Mouse (Mus musculus): ENCODE results near the gene Crtc1.

Gene Crtc1

GRCm38 (mm10) chr8:70347860-70348420 lies 91.4 kb downstream of the Crtc1 start:
- no peak for DNase-seq (ENCODE audit: low spot score)

DNA sequence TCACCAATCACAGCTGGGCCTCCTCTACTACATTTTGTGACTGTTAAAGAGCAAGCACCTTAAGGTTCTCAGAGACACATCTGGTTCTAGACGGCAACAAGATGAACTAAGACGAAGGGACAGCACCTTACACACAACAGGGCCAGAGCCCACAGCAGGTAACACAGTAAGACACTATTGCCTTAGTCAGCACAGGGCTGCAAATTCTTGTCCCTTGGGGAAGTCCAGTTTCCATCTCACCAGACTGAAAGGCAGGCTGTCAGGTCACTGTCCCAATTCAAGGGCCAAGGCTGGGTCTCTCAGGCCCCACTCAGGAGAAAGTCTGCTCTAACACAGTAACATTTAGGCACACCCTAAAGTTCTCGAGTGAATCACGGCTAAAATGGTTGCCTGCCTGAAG lies 91.9 kb downstream of the Crtc1 start:
- no peak for DNase-seq (ENCODE audit: low spot score)

DNA sequence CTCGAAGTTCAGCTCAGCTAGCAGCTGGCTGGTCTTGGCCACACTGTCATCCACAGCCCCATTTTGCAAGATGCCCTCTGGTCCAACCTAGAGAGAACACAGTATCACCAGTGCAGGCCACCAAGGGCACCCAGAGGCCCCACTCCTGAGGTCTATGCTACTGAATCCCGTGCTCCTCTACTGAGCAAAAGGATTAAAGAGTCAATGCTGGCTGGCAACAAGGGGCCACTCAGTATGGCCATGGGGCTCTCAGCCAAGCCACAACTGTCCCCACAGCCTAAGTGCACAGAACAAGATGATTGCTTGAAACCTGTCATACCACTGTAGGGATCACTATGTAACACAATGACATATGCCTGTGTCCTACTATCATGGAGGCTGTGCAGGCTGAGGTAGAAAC lies 95.1 kb downstream of the Crtc1 start:
- DNase-seq (ENCODE audit: low spot score) = no peak

- peak; percentile 66 for DNase-seq (ENCODE audit: low spot score)
Observed at GRCm38 (mm10) chr8:70343696-70344095, 95.7 kb downstream of the Crtc1 start.

- no peak for DNase-seq (ENCODE audit: low spot score)
Observed at GRCm38 (mm10) chr8:70343076-70343475, 96.3 kb downstream of the Crtc1 start.

GRCm38 (mm10) chr8:70342007-70342406 lies 97.4 kb downstream of the Crtc1 start:
- DNase-seq (ENCODE audit: low spot score) = no peak

DNA sequence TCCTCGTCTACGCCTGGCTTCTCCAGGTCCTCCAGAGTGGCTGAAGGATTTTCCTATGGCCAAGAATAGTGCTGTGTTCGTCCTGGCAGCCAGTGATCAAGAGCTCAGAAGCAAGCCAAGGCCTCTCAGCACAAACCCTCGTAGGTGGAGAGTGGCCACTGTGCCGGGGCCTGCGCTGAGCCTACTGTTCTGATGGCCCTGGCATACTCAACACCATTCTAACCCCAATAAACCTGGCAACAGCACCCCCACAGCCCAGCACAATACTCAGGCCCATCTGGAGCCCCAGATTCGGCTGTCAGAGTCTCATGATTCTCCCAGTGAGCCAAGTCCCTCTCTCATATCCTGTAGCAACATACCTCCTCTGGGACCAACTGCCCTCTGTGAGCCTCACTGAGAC lies 98.7 kb downstream of the Crtc1 start:
- no peak for DNase-seq (ENCODE audit: low spot score)

- DNase-seq (ENCODE audit: low spot score) = no peak
Observed at GRCm38 (mm10) chr8:70338931-70339330, 100.4 kb downstream of the Crtc1 start.

DNA sequence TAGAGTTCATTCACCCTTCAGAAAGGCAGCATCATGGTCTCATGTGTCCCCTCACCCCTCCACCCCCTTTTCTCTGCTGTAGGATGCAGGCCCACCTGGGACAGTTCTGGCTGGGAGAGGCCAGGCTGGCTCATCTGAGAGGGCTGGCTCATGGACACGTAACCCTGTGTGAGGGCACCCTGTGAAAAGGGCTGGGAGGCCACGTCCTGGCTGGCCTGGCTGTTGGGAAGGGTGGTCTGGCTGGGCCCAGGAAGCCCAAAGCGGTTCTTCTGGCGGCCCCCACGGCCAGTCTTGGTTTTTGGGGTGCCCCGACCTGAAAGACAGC lies 106.5 kb downstream of the Crtc1 start:
- DNase-seq (ENCODE audit: low spot score) = no peak

Measured in testis, postnatal 10 days (tissue).